Mouse (Mus musculus) CH12F3 (cell line): ENCODE results near the gene Arntl2.

Experiments used
- in situ Hi-C: fragments of 300-500 bp; cut with MboI; formaldehyde crosslinking; loops from 2 replicates; pipeline ENCODE4 v1.14.3; 2020; ENCODE audit warnings: low sequenced_read_pairs

Arntl2 gene

DNA sequence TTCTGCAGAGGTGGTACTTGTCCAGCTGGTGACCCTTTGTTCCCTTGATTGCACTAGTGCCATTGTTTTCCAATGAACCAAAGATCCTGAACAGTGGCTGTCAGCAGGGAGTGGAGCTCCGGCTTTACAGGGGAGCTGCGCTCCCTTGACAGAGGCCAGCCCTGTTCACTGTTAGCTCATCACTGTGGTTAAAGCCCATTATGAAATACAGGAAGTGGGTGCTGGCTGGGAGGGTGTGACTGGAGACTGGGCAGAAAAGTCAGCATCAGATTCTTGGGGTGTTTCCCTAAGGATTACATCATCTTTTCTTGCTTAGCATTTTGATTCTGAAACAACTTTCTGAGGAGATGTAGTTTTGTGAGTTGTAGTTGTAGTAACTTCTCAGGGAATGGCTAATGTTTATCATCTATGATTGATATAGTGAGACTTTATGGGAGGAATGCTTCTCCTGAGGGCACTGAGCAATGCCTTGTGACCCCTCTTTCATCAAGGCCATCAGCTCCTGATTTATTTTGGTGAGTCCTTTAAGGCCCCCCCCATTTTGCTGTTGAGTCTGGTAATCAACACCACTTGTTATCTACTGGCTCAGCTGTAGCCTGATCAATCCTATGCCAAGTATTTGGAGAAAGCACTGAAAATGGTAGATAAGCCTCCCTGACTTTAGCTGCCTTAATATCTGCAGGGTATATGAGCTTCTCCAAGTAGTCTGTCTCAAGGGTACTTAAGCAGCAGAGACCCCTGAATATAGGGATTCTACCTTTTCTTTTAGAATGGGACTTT is 19.1 kb upstream of the Arntl2 start:
- in situ Hi-C loops = no loop called here

GRCm38 (mm10) chr6:146778055-146778454 is 17.8 kb upstream of the Arntl2 start:
- in situ Hi-C loops = no loop called here

DNA sequence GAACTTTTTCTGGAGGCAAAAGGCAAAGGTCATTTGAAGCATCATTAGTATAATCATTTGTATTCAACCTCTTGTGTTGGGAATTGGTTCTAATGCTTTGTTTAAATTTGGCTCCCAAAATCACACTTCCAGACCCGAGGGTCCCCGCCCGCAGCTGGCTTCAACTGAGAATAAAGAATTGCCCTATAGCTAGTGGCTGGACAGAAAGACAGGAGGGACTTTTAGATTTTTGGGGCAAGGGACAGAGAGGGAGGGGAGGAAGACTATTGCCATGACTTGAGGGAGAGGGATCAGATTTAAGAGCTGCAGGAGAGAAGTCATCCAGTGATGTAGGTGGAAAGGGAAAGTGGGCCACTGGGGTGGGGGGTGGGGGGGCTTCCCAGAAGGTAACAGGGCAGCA is 14.3 kb upstream of the Arntl2 start:
- in situ Hi-C loops = no loop called here

DNA sequence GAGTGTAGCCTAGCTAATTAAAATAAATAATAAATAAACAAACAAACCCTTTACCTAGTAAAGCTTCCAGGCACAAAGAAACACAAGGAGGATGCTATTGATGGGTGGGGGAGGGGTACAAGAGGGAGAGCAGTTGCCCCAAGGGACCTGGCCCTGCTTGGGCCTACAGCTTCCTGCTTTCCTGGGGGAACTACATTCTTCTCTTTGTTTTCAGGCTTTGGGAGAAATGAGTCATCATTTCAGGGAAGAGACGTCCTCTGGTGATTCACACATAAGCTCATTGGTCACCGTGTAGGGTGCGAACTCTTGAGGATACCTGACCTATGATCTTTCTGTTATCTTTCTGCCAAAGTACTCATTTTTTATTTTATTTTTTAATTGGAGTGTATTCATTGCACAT is 2.3 kb upstream of the Arntl2 start:
- in situ Hi-C loops = no loop called here

- in situ Hi-C loops = no loop called here
These were observed 510 bp upstream of the Arntl2 start for GRCm38 (mm10) chr6:146795166-146795923.

- in situ Hi-C loops = no loop called here
These were observed 1.6 kb downstream of the Arntl2 start for GRCm38 (mm10) chr6:146797446-146797845.

DNA sequence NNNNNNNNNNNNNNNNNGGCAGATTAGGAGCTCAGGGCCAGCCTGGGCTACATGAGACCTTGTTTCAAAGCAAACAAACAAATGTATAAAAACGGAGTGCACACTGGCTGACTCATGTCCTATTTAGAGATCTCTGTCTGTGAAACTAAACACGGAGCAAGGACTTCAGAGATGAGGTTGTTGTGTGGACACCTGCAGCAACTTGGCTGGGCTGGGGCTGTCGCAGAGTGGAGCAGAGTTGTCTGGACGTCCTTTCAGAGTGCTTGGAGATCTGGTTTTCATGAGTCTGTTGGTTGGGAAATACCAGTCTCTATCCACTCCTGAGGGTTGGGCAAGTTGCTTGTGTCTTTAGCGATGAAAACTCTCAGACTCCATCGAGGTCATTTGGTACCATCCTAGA is 14.1 kb downstream of the Arntl2 start:
- in situ Hi-C loops = no loop called here

GRCm38 (mm10) chr6:146813007-146813406 is 17.2 kb downstream of the Arntl2 start:
- in situ Hi-C loops = no loop called here

DNA sequence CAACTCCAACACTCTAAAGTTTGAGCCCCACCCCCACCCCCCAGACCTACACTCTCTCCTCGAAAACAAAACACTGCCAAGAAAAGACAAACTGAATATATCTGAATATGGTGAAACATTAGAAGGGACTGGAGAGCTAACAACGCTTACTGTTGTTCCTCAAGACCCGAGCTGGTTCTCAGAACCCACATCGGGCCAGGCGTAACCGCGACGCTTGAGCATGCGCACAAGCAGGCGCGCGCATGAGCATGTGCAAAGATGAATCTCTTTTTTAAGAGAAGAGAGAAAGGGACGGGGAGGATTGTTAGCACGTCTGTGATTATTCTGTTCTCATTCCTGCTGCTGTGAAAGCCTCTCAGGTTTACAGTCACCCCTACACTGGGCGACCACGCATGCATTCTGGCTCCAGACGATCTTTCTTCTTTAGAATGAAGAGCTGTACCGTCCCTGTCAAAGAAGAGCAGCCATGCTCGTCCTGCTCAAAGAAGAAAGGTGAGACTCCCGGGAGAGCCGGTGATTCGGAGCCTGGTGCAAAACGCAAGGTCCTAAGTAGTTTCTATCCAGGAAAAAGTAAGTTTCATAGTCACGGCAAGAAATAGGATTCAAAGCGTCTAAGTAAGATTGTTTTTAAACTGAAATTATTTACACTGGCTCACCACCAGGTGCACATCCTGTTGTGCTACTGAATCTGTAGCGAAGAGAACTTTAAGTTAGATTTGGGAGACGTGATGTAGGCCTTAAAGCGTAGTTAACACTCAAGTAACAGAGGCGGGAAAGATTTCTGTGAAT is 24.5 kb downstream of the Arntl2 start:
- in situ Hi-C loops = no loop called here

GRCm38 (mm10) chr6:146821958-146822357 is 26.1 kb downstream of the Arntl2 start:
- in situ Hi-C loops = no loop called here

DNA sequence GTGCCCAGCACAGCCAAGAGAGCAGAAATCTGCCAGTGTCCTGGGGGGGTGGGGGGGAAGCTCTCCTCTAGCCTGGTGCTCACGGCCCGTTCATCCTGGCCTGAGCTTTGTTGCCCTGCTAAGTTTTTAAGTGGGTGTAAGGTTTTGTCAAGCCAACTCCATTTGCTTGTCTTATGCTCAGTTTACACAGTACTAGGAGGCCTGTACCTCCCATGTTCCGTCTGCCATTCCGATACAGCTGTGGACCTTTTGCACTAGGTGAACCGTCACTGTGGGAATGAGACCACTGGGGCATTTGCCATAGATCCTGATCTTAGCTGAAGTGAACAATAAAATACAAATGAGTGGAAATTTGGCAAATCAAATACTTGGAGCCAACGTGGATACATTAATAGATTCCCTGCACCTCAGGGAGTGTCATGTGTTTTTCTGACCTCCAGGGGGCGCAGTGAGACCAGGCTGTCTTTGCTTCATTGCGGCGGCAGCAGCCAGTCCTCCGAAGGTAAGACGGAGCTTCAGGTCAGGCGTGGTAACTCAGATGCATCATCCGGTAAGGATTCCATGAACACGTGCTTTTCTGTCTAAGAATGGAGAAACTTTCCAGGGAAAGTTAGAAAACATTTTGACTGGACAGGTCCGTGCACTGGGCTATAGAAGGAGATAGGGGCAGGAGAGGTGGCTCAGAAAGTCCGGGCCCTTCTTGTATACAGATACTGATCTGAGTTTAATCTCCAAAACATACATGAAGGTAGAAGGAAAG is 29.1 kb downstream of the Arntl2 start:
- in situ Hi-C loops = no loop called here

DNA sequence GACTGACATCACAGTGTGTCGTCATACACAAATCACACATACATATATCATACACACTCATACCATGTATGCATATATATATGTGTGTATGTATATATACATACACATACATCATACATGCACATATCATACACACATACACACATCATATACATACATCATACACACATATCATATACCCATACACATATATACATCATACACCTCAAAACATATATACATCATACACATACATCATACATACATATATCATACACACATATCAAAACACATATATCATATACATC is 29.6 kb downstream of the Arntl2 start:
- in situ Hi-C loops = no loop called here

DNA sequence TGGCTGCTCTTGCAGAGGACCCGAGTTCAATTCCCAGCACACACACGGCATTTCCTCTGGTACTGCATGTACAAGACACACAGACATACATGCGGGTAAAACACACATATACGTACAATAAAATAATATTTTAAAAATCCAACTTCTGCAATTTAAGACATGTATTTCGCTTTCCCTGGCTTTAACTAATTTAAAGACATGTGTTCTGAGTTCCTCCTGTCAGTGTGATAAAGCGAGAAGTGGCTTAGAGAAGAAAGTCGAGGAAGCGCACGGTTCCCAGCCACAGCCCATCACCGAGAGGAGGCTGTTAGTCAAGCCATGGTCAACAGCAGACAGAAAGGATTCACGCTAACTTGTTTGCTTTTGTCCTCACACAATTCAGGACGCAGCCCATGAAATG is 35.5 kb downstream of the Arntl2 start:
- in situ Hi-C loops = no loop called here

GRCm38 (mm10) chr6:146833485-146834314 is 37.8 kb downstream of the Arntl2 start:
- in situ Hi-C loops = no loop called here

DNA sequence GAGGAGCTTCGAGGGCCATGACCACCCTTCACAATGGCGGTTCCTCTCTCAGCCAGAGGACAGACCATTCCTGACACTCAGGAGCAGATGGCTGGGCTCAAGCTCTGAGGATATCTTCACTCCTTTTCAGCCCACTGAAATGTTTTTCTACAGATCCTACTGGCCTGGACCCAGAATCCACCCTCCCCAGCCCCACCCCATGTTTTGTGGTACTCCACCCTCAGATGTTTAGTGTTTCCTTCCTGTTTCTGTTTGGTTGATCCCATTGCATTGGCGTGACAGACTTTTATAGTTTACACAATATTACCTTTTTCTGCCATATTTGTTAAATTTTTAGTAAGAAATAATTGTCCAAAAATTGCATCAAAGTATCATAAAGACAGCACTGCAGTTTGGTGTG is 38.5 kb downstream of the Arntl2 start:
- in situ Hi-C loops = no loop called here

GRCm38 (mm10) chr6:146835784-146836183 is 39.9 kb downstream of the Arntl2 start:
- in situ Hi-C loops = loop anchor here (5.0 kb wide), 1 partner anchor 147 kb away; no protein-coding TSS in a partner anchor

- in situ Hi-C loops = loop anchor here (5.0 kb wide), 1 partner anchor 145 kb away; no protein-coding TSS in a partner anchor
These were observed 41.5 kb downstream of the Arntl2 start for GRCm38 (mm10) chr6:146837316-146837715.

- in situ Hi-C loops = loop anchor here (5.0 kb wide), 1 partner anchor 144 kb away; no protein-coding TSS in a partner anchor
These were observed 42.5 kb downstream of the Arntl2 start for GRCm38 (mm10) chr6:146838366-146838765.

- in situ Hi-C loops = loop anchor here (5.0 kb wide), 1 partner anchor 143 kb away; no protein-coding TSS in a partner anchor
These were observed 43.0 kb downstream of the Arntl2 start for GRCm38 (mm10) chr6:146838863-146839262.

- in situ Hi-C loops = no loop called here
These were observed 49.0 kb downstream of the Arntl2 start for GRCm38 (mm10) chr6:146844867-146845266.
